Mouse (Mus musculus) liver, postnatal 0 days (tissue): ENCODE results near the gene Fggy.

Experiments
- CTCF ChIP-seq: sonication (generic); IDR thresholded peaks from 2 replicates; pipeline ENCODE4 v1.5.1; 2016; ENCODE audit warnings: antibody characterized with exemption, low read depth
- EP300 ChIP-seq: IDR thresholded peaks from 2 replicates; pipeline ENCODE4 v1.6.1; 2016; ENCODE audit warnings: antibody characterized with exemption, low read depth, mild to moderate bottlenecking

DNA sequence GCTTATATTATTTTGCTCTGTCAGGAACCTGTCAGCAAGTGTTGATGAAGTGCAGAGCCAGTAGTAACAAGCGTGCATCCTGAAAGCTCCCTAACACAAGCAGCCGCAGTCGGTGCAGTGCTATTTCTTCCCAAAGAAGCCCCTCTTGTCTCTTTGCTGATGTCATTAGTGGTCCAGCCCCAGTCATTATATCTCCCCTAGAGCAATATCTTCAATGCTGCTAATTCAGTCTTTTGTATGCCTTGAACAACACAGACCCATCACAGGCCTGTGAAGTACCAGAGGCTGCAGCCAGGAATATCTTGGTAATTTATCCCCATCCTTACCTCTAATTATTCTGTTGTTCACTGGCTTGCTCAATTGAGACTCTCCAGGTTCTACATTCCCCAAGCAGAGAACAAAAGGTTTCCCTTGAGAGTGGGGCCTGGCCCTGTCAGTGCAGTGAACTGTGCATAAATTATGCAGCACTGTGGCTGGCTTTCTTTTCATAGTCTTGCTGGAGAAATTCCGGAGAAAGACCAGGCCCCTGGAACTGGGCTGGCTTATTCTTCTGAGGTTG lies 127.3 kb downstream of the Fggy start:
- no peak for TF ChIP-seq CTCF
- TF ChIP-seq EP300, result no peak
